Mouse (Mus musculus) liver, adult 2 months (tissue): ENCODE results near the gene Xpnpep1. TPM values are rescaled to one million over a fixed set of nuclear protein-coding genes. Genes with fewer than 3 reads are reported as not detected.

Source experiments
- DNase-seq: peaks from one replicate; pipeline ENCODE4 v3.0.0-alpha.2; 2011; ENCODE audit warnings: low read depth, low spot score; ENCODE audit errors: extremely low read depth
- H3K27ac ChIP-seq: fragments of 200-500 bp; replicated peaks from 2 replicates; pipeline ENCODE4 v1.5.1; 2012; ENCODE audit warnings: low read depth, mild to moderate bottlenecking, control low read depth, inconsistent platforms, low read length; ENCODE audit not compliant: insufficient read depth
- H3K27me3 ChIP-seq: fragments of 200-500 bp; 2 replicates; pipeline ENCODE4 v1.6.1; 2012; ENCODE audit warnings: mild to moderate bottlenecking, moderate library complexity, low read length, inconsistent platforms; ENCODE audit not compliant: control insufficient read depth, insufficient read depth
- H3K36me3 ChIP-seq: fragments of 200-500 bp; 2 replicates; pipeline ENCODE4 v1.6.1; 2012; ENCODE audit warnings: low read length, inconsistent platforms; ENCODE audit not compliant: control insufficient read depth, insufficient read depth
- H3K4me1 ChIP-seq: fragments of 200-500 bp; 2 replicates; pipeline ENCODE4 v1.6.1; 2011; ENCODE audit warnings: low read length; ENCODE audit not compliant: control insufficient read depth, insufficient read depth
- H3K4me3 ChIP-seq: fragments of 200-500 bp; 2 replicates; pipeline ENCODE4 v1.5.1; 2011; ENCODE audit warnings: low read depth, mild to moderate bottlenecking, control low read depth, low read length, moderate library complexity; ENCODE audit not compliant: insufficient read depth
- H3K79me2 ChIP-seq: fragments of 200-500 bp; 2 replicates; pipeline ENCODE4 v1.6.1; 2012; ENCODE audit warnings: inconsistent platforms, mild to moderate bottlenecking, low read length, moderate library complexity; ENCODE audit not compliant: control insufficient read depth, insufficient read depth
- H3K9ac ChIP-seq: fragments of 200-500 bp; 2 replicates; pipeline ENCODE4 v1.6.1; 2012; ENCODE audit warnings: low read depth, mild to moderate bottlenecking, control low read depth, inconsistent platforms, low read length
- CTCF ChIP-seq: fragments of 200-500 bp; IDR thresholded peaks from 2 replicates; pipeline ENCODE4 v1.5.1; 2011; ENCODE audit warnings: low read depth, low read length, control low read depth
- POLR2A ChIP-seq: fragments of 200-500 bp; IDR thresholded peaks from 2 replicates; pipeline ENCODE4 v1.6.1; 2011; ENCODE audit warnings: low read length, control low read depth; ENCODE audit not compliant: insufficient read depth; ENCODE audit errors: extremely low read depth
- WGBS: fragments of 180-500 bp; shearing (Covaris S2); methylation state at CpG from one replicate; pipeline ENCODE4 v1.1.7; 2018; 5-methylcytosine and 5-hydroxymethylcytosine counted together
- polyA plus RNA-seq: library from polyadenylated mRNA; depleted of rRNA; stranded (reverse); fragments of >200 nt; gene quantifications from 2 replicates; pipeline ENCODE4 v1.2.3, GENCODE M21; 2012
- total RNA-seq: library from RNA; depleted of rRNA; stranded (reverse); fragments of >200 nt; gene quantifications from 2 replicates; pipeline ENCODE4 v1.2.3, GENCODE M21; 2014

Xpnpep1 gene
- total and polyA plus RNA-seq, 2 experiments = 37.1 to 38.3 TPM

- Histone ChIP-seq H3K27ac (no peak overlapping the region), H3K4me1 (peaks cover 7% of the 10 kb centered on the region), H3K9ac (no peak overlapping the region), H3K79me2 (peaks cover 16% of the 10 kb centered on the region; the same call in 1 of the 2 replicates), H3K4me3 (no peak overlapping the region), H3K27me3 (no peaks in the 10 kb centered on the region), H3K36me3 (no peaks in the 10 kb centered on the region)
- 82% methylated on average over 4 of the region's 4 CpGs for WGBS
- no peak for TF ChIP-seq CTCF
- TF ChIP-seq POLR2A = no peak
- DNase-seq = no peak
Observed at GRCm38 (mm10) chr19:53041570-53041969, 1.6 kb upstream of the Xpnpep1 start.

- no peak for TF ChIP-seq POLR2A
- no peak for TF ChIP-seq CTCF
- H3K27me3 ChIP-seq = no peaks in the 10 kb centered on the region
- H3K4me1 ChIP-seq = peaks cover 7% of the 10 kb centered on the region
- H3K36me3 ChIP-seq = no peaks in the 10 kb centered on the region
- DNase-seq = no peak
- no peak overlapping the region for H3K27ac ChIP-seq
- H3K79me2 ChIP-seq = peaks cover 16% of the 10 kb centered on the region; the same call in 1 of the 2 replicates
- no peak overlapping the region for H3K4me3 ChIP-seq
- 78% methylated on average over 5 of the region's 5 CpGs for WGBS
- H3K9ac ChIP-seq = no peak overlapping the region
Observed at GRCm38 (mm10) chr19:53041133-53041510, 1.1 kb upstream of the Xpnpep1 start.

GRCm38 (mm10) chr19:53039090-53039489 is 924 bp downstream of the Xpnpep1 start:
- TF ChIP-seq POLR2A (no peak), CTCF (no peak)
- Histone ChIP-seq H3K4me3 (no peak overlapping the region), H3K9ac (peak overlapping the region; percentile 3; the same call in 1 of the 2 replicates), H3K79me2 (peaks cover 22% of the 10 kb centered on the region; the same call in 1 of the 2 replicates), H3K27me3 (no peaks in the 10 kb centered on the region), H3K4me1 (peaks cover 7% of the 10 kb centered on the region), H3K36me3 (no peaks in the 10 kb centered on the region), H3K27ac (no peak overlapping the region)
- WGBS = 42% methylated on average over 11 of the region's 11 CpGs
- DNase-seq = no peak

- H3K36me3 ChIP-seq = no peaks in the 10 kb centered on the region
- under 1% methylated on average over 39 of the region's 39 CpGs for WGBS
- H3K9ac ChIP-seq = peak overlapping the region; percentile 95
- no peaks in the 10 kb centered on the region for H3K27me3 ChIP-seq
- peak; percentile 93 for DNase-seq
- H3K27ac ChIP-seq = peak overlapping the region; percentile 56
- TF ChIP-seq CTCF (no peak), POLR2A (peak; percentile 73; the same call in 1 of the 2 replicates)
- peaks cover 25% of the 10 kb centered on the region; the same call in 1 of the 2 replicates for H3K79me2 ChIP-seq
- H3K4me1 ChIP-seq = peaks cover 7% of the 10 kb centered on the region
- H3K4me3 ChIP-seq = peak overlapping the region; percentile 89
Observed at GRCm38 (mm10) chr19:53038435-53038938, 1.5 kb downstream of the Xpnpep1 start.

GRCm38 (mm10) chr19:53037925-53038419 is 2.0 kb downstream of the Xpnpep1 start:
- TF ChIP-seq POLR2A (no peak), CTCF (no peak)
- Histone ChIP-seq H3K27ac (peak overlapping the region; percentile 56), H3K36me3 (no peaks in the 10 kb centered on the region), H3K27me3 (no peaks in the 10 kb centered on the region), H3K4me3 (peak overlapping the region; percentile 89), H3K9ac (peak overlapping the region; percentile 95), H3K79me2 (peaks cover 25% of the 10 kb centered on the region; the same call in 1 of the 2 replicates), H3K4me1 (peaks cover 7% of the 10 kb centered on the region)
- peak; percentile 4 for DNase-seq
- under 1% methylated on average over 28 of the region's 28 CpGs for WGBS
